14 mouse cellular contexts compared by ENCODE assay signal in genomic region chr9:97532536-97532935, GRCm38 (mm10).
A peak's percentile ranks its signal among the peaks of the same experiment; 100 is the strongest.
DNase-seq lines count a peak whose midpoint lies in the region.
"Had no signal": no experiment of that assay in that cellular context is flagged by ENCODE, and none has a peak within 500 bp of the region (broad histone marks: within the 10 kb centered on the region; RNA-seq: fewer than 3 reads in every experiment).

No protein-coding gene starts in this region.

- intact Hi-C loops in left cerebral cortex, postnatal 4 days (cut with DNase I) = no loop called here
- intact Hi-C loops in left cerebral cortex, postnatal 36 days (cut with DNase I) = no loop called here

- peak; percentile 56 to 66 for DNase-seq in cerebellum, postnatal 14 days
- no peak for DNase-seq in cerebellum, adult 18-20 months
- peak; percentile 58 for DNase-seq in left cerebral cortex, postnatal 4 days
- no peak for DNase-seq in left cerebral cortex, postnatal 36 days (ENCODE audit: low spot score in 2 of 2)
- DNase-seq in right cerebral cortex, postnatal 14 days = peak; percentile 9
- DNase-seq in right cerebral cortex, postnatal 10 days (ENCODE audit: low spot score in 2 of 2) = no peak
- DNase-seq: adrenal gland, postnatal 10 days; cerebellum, adult 11 months; cerebellum, adult 9-11 months; embryo, embryonic 11 days; gastrocnemius, adult 2 months; heart, adult 18-20 months; heart, postnatal 10 days; heart, postnatal 4 days had no signal

Comparison
In these comparisons a context has a peak if more than half of its experiments do, and no peak if none do; other contexts are left out.
1. DNase-seq: peak in cerebellum, postnatal 14 days (2 of 2), left cerebral cortex, postnatal 4 days (single experiment) and right cerebral cortex, postnatal 14 days (single experiment); none in cerebellum, adult 18-20 months (0 of 2), left cerebral cortex, postnatal 36 days (0 of 2) and right cerebral cortex, postnatal 10 days (0 of 2).